Mouse (Mus musculus) thymus, adult 2 months (tissue): Measurements from ENCODE around the gene Myl4. TPM values are rescaled to one million over a fixed set of nuclear protein-coding genes. Genes with fewer than 3 reads are reported as not detected.

ENCODE experiments used
- DNase-seq: peaks from one replicate; pipeline ENCODE4 v3.0.0; 2021
- H3K27ac ChIP-seq: fragments of 200-500 bp; 2 replicates; pipeline ENCODE4 v1.5.1; 2012; ENCODE audit warnings: low read length, control low read depth; ENCODE audit not compliant: control insufficient read depth, insufficient read depth
- H3K27me3 ChIP-seq: fragments of 200-500 bp; 2 replicates; pipeline ENCODE4 v1.6.1; 2012; ENCODE audit warnings: mild to moderate bottlenecking, low read length, moderate library complexity, mixed read lengths; ENCODE audit not compliant: control insufficient read depth, insufficient read depth
- H3K36me3 ChIP-seq: fragments of 200-500 bp; 2 replicates; pipeline ENCODE4 v1.6.1; 2012; ENCODE audit warnings: mild to moderate bottlenecking, low read length, moderate library complexity; ENCODE audit not compliant: control insufficient read depth, insufficient read depth
- H3K4me1 ChIP-seq: fragments of 200-500 bp; replicated peaks from 2 replicates; pipeline ENCODE4 v1.6.1; 2012; ENCODE audit warnings: low read length; ENCODE audit not compliant: control insufficient read depth, insufficient read depth
- H3K4me3 ChIP-seq: fragments of 200-500 bp; 2 replicates; pipeline ENCODE4 v1.5.1; 2012; ENCODE audit warnings: mild to moderate bottlenecking, low read length, control low read depth, moderate library complexity; ENCODE audit not compliant: control insufficient read depth, insufficient read depth
- CTCF ChIP-seq: fragments of 200-500 bp; IDR thresholded peaks from 2 replicates; pipeline ENCODE4 v1.5.1; 2012; ENCODE audit warnings: mild to moderate bottlenecking, control low read depth, low read length, moderate library complexity, borderline replicate concordance; ENCODE audit not compliant: control insufficient read depth, poor library complexity, insufficient read depth; ENCODE audit errors: extremely low read depth
- POLR2A ChIP-seq: fragments of 200-500 bp; IDR thresholded peaks from 2 replicates; pipeline ENCODE4 v1.6.1; 2012; ENCODE audit warnings: mild to moderate bottlenecking, low read length, control low read depth, moderate library complexity; ENCODE audit not compliant: control insufficient read depth, poor library complexity, insufficient read depth; ENCODE audit errors: extremely low read depth
- WGBS: fragments of 180-500 bp; shearing (Covaris S2); methylation state at CpG from one replicate; pipeline ENCODE4 v1.1.7; 2018; 5-methylcytosine and 5-hydroxymethylcytosine counted together
- polyA plus RNA-seq: library from polyadenylated mRNA; depleted of rRNA; stranded (reverse); fragments of >200 nt; gene quantifications from 2 replicates; pipeline ENCODE4 v1.2.3, GENCODE M21; 2012

Gene Myl4
- polyA plus RNA-seq, 1 experiment = 60.8 TPM

DNA sequence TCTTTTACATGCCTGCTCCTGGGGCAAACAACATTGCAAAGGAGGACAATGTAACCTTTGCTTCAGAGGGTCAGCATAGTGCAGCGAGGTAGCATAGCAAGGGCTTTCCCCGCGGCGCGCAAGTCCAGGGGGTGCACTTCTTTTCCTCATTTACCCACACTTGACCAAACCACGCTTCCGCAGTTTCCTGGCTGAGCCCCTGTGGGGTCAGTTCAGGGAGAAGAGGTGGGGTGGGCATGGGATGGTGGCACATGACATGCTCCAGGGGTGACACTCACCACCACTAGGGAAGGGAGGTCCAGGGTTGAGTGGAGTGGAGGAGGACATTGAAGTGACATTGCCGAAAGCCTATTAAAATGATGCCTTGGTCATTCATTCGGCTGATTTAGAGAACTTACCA, 28.6 kb downstream of the Myl4 start:
- no peaks in the 10 kb centered on the region for H3K36me3 ChIP-seq
- no peak for DNase-seq
- no peaks in the 10 kb centered on the region for H3K27me3 ChIP-seq
- WGBS = 69% methylated on average over 9 of the region's 9 CpGs
- no peak overlapping the region for H3K4me3 ChIP-seq
- H3K4me1 ChIP-seq = peaks cover 16% of the 10 kb centered on the region
- no peak for TF ChIP-seq CTCF
- no peak for TF ChIP-seq POLR2A
- no peak overlapping the region for H3K27ac ChIP-seq

DNA sequence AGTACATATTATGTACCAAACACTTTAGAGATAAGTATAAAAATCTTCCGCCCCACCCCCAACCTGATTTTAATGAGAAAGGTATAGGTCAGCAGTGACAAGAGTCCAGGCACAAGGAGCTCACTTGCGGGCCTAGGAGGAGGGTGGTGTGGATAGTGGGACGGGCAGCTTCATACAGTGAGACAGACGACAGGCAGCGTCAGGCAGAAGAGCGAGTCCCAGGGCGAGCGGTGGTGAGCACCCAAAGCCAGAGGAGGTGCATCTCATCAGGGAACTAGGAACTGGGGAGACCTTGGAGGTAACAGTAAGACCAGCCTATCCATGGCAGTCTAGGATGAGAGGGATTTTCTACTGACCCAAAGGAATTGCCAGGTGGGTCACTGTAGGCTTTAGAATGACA, 29.1 kb downstream of the Myl4 start:
- 98% methylated on average over 8 of the region's 8 CpGs for WGBS
- Histone ChIP-seq H3K4me3 (no peak overlapping the region), H3K36me3 (no peaks in the 10 kb centered on the region), H3K4me1 (peaks cover 16% of the 10 kb centered on the region), H3K27ac (no peak overlapping the region), H3K27me3 (no peaks in the 10 kb centered on the region)
- TF ChIP-seq CTCF = no peak
- no peak for TF ChIP-seq POLR2A
- DNase-seq = no peak

DNA sequence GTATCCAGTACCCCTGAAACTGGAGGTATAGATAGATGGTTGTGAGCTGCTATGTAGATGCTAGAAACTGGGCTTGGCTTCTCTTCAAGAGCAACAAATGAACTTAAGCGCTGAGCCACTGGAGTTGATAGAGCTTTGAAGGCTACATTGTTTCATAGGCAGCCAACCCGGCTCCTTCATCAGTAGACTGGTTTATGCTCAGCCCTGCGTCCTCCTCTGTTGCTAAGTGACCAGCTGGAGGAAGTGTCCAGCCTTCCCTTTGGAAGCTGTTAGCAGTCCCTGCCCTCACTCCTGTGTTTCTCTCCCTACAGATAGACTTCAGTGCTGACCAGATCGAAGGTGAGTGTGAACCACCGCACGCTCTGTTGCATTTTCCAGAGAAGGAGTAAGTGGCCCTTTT, 29.6 kb downstream of the Myl4 start:
- 92% methylated on average over 6 of the region's 6 CpGs for WGBS
- TF ChIP-seq CTCF = no peak
- TF ChIP-seq POLR2A = no peak
- DNase-seq = no peak
- Histone ChIP-seq H3K27ac (no peak overlapping the region), H3K4me3 (no peak overlapping the region), H3K27me3 (no peaks in the 10 kb centered on the region), H3K36me3 (no peaks in the 10 kb centered on the region), H3K4me1 (peaks cover 16% of the 10 kb centered on the region)

DNA sequence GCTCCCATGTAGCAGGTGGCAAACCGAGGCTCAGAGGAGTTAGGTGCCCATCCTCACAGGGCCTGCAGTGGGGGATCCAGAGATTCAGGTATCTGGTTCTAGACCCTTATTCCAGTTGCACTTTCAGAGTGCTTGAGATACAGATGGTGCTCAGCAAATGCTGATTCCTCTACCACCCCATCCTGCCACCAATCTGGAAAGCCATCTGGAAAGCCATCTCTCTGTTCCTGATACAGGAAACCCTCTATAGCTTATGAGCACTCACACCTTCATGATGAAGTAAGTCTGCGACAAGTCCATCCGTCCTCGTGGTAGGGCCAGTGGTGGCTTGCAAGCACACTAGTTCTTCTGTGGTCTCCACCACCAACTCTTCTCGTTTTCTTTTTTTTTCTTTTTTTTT, 30.1 kb downstream of the Myl4 start:
- WGBS = 46% methylated on average over 5 of the region's 5 CpGs
- Histone ChIP-seq H3K27ac (no peak overlapping the region), H3K4me1 (peaks cover 16% of the 10 kb centered on the region), H3K27me3 (no peaks in the 10 kb centered on the region), H3K36me3 (no peaks in the 10 kb centered on the region), H3K4me3 (no peak overlapping the region)
- TF ChIP-seq CTCF (no peak), POLR2A (no peak)
- DNase-seq = no peak

DNA sequence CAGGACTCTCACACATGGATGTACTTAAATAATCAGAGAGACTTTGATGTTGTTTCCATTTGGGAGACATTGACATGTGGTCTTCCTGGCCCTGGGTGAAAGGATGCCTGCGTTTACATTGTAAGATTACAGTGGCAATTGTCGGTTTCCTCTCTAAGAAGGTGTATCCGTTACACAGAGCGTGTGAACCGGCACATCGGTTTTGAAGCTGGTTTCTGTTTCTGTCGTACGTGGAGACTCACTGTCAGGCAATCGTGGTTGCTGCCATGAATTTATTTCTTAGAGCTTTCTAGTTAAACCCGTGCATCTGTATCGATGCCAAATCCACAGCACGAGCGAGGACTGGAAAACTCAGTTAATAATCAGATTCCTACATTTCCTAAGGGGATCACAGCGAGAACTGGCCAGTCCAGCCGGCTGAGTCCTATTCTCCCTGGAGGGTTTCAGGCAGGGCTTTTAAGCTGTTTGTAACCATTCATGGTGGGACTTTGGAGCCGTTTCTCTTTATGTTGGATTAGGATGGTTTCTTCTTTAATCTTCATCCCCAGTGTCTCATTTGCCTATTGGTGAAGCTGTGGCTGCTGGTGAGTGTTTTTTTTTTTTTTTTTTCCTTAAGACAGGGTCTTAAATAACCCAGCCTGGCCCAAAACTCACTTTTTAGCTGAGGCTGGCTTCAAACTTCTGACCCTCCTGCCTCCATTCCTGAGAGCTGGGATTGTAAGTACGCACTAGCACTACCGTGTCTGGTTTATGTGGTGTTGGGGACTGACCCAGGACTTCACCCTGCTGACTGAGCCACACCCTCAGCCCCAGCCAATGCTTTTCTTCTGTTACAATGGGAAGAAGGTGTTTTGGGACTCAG, 31.2 kb downstream of the Myl4 start:
- Histone ChIP-seq H3K36me3 (no peaks in the 10 kb centered on the region), H3K4me1 (peaks cover 16% of the 10 kb centered on the region), H3K27me3 (no peaks in the 10 kb centered on the region), H3K27ac (peak overlapping the region; percentile 51; the same call in 1 of the 2 replicates), H3K4me3 (peak overlapping the region; percentile 28; the same call in 1 of the 2 replicates)
- 5% methylated on average over 18 of the region's 18 CpGs for WGBS
- TF ChIP-seq CTCF = no peak
- TF ChIP-seq POLR2A = no peak
- peak; percentile 30 for DNase-seq

DNA sequence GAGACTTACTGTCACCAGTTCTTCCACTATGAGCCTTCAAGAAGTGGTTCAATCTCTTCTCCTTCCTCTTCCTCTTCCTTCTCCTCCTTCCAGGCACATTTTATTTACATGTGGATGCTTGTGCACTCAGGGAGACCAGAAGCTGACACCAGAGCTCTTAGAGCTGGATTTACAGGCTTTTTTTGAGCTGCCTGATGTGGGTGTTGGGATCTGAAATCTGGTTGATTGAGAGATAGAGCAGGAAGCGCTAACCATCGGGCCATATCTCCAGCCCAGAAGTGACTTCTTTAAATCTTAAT, 31.8 kb downstream of the Myl4 start:
- Histone ChIP-seq H3K4me3 (no peak overlapping the region), H3K27ac (no peak overlapping the region), H3K36me3 (no peaks in the 10 kb centered on the region), H3K27me3 (no peaks in the 10 kb centered on the region), H3K4me1 (peaks cover 16% of the 10 kb centered on the region)
- no peak for DNase-seq
- WGBS = 8% methylated on average over 2 of the region's 2 CpGs
- TF ChIP-seq CTCF (no peak), POLR2A (no peak)
